Mouse (Mus musculus): ENCODE measurements at regions not wholly inside any gene's neighbourhood (a gene's known extent, or its start where the extent isn't known, plus 50 kb on each side); places are given as distances from the start of the nearest gene placed in this dataset.

DNA sequence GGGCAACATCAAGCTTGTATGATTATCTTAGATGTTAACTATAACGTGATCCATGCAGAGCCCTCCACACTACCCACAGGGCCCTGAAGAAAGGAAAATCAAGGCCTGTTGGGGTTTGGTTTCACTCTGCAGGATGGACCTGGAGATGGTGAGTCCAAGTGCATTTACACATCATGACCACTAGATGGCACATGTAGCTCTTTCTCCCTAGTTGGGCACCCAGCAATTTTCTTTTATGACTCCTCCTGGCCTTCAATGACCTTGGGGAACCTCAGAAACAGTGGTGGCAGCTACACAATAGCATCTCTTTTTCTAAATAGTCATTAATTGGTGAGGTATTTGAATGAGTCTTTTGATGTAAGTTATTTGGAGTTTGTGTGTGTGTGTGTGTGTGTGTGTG, 442.1 kb downstream of the Etnk1 start:
- WGBS (ENCODE audit: missing documents) = 100% methylated on average over 1 of the region's 1 CpGs

DNA sequence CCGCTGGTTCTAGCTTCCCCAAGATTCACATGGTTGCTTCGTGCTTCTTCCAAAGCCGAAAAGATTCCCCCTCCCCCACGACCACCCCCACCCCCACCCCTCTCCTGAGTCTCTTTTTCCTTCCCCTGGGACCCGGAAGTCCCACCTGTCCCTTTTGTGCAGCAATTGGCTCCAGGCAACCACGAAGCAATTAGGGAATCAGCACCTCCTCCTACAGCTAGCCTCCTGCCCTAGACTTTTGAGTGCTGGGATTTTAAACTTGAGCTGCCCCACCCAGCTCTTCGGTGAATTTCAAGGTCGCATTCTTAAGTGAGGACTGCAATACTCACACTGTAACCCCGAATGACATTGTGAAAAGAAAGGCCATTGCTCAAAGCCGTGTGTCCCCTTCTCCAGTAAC, 445.9 kb downstream of the Etnk1 start:
- H3K27ac ChIP-seq = no peak overlapping the region
- no peak overlapping the region for H3K4me3 ChIP-seq (ENCODE audit: inconsistent target)
- H3K79me2 ChIP-seq (ENCODE audit: inconsistent target) = no peaks in the 10 kb centered on the region
- WGBS (ENCODE audit: missing documents) = 85% methylated on average over 8 of the region's 10 CpGs
- no peaks in the 10 kb centered on the region for H3K36me3 ChIP-seq (ENCODE audit: inconsistent target)

More for the DNA sequence above, 442.1 kb downstream of the Etnk1 start:
- no peaks in the 10 kb centered on the region for H3K79me2 ChIP-seq (ENCODE audit: inconsistent target)
- no peaks in the 10 kb centered on the region for H3K36me3 ChIP-seq (ENCODE audit: inconsistent target)
- H3K27ac ChIP-seq = no peak overlapping the region
- no peak overlapping the region for H3K4me3 ChIP-seq (ENCODE audit: inconsistent target)

DNA sequence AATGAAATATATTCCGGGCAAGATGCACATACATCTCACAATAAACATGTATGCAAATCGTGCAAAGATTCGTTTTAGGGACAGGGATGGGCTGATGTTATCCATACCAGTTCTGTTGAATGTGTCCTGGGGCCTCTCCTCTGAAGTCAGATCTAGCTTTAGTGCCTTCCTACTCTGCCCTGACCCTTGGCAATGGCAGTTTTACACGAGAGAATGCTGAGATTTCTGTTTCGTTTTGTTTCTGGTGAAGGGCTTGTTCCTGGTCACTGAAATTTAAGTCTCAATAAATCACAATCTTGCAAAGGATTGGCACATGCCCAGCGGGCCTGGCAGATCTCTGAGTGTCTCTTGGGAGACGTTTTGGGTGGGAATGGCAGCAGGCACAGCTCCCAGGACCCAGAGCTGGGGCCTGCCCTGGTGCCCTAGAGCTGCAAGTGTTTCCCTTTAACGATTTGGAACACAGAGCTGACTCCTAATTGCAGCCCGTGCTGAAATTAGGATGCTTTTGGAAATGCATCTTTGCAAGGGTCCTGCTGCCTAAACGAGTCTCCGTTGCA, 447.5 kb downstream of the Etnk1 start:
- Histone ChIP-seq H3K4me3 (ENCODE audit: inconsistent target) (no peak overlapping the region), H3K27ac (no peak overlapping the region), H3K79me2 (ENCODE audit: inconsistent target) (no peaks in the 10 kb centered on the region), H3K36me3 (ENCODE audit: inconsistent target) (no peaks in the 10 kb centered on the region)
- 92% methylated on average over 11 of the region's 11 CpGs for WGBS (ENCODE audit: missing documents)

DNA sequence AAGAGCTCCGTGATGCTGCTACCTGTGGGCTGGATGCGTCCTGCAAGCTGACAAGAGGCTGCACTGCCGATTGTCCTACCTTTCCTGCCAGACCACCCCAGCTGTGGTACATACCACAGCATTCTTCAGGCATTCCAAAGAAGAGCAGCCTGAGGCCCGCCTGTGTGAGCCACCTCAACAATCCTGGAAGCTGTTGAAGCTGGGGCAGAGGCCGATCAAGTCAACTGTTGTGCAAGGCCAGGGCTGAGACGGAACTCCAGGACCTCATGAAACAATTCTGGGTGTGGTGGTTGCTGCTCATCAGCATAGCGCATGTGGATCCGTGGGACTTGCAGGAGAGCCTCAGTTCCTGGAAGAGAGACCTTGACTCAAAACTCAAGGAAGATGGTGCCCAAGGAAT, 448.3 kb downstream of the Etnk1 start:
- no peaks in the 10 kb centered on the region for H3K79me2 ChIP-seq (ENCODE audit: inconsistent target)
- H3K4me3 ChIP-seq (ENCODE audit: inconsistent target) = no peak overlapping the region
- no peak overlapping the region for H3K27ac ChIP-seq
- H3K36me3 ChIP-seq (ENCODE audit: inconsistent target) = no peaks in the 10 kb centered on the region
- 94% methylated on average over 8 of the region's 8 CpGs for WGBS (ENCODE audit: missing documents)

DNA sequence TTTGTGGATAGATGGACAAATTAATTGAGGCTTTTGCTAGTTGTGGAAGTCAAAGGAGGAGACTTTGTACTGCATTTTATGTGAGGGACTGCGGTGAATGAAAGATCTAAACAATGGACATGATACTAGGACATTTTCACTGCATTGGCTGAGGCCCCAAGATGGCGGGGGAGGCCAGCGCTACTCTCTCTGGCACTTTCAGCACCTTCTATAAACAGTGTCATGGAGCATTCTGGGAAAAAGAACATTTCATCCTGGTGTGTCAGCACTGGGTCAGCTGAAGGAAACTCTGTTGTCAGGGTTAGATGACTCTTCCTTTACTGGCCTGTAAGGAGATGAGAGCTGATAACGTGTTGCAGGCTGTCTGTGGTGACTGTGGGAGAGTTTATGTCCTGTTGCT, 449.4 kb downstream of the Etnk1 start:
- 91% methylated on average over 4 of the region's 4 CpGs for WGBS (ENCODE audit: missing documents)
- Histone ChIP-seq H3K27ac (no peak overlapping the region), H3K4me3 (ENCODE audit: inconsistent target) (no peak overlapping the region), H3K79me2 (ENCODE audit: inconsistent target) (no peaks in the 10 kb centered on the region), H3K36me3 (ENCODE audit: inconsistent target) (no peaks in the 10 kb centered on the region)

DNA sequence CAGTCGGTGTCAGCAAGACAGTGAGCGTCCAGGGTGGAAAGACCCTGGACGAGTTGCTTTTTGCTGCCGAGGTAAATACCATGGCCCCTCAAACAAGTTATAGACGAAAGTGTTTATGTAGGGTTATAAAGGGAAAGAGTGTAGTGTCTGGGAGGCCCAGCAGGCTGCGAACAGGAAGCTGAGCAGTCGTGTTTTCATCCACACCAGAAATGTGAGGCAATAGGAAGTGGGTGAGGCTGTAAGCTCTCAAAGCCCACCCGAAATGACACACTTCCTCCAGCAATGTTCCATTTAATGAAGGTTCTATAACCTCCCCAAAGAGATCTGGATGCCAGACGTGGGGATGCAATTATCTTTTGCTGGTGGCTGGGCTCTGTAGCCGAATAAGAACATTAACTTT, 451.5 kb downstream of the Etnk1 start:
- Histone ChIP-seq H3K79me2 (ENCODE audit: inconsistent target) (no peaks in the 10 kb centered on the region), H3K27ac (no peak overlapping the region), H3K4me3 (ENCODE audit: inconsistent target) (no peak overlapping the region), H3K36me3 (ENCODE audit: inconsistent target) (no peaks in the 10 kb centered on the region)
- WGBS (ENCODE audit: missing documents) = 57% methylated on average over 10 of the region's 10 CpGs

DNA sequence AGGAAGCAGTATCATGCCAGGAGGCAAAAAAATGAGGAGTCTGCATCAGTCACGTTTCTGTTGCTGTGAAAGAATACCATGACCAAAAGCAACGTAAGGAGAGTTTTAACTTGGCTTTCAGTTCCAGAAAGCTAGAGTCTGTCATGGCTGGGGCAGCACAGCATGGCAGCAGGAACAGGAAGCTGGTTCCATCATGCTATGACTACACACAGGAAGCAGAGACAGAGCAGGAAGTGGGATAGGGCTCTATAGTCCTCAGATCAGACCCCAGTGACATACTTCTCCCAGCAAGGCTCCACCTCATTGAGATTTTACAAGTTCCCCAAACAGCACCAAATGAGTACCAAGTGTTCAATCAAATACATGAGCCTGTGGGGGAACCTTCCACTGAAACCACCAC, 453.6 kb downstream of the Etnk1 start:
- Histone ChIP-seq H3K4me3 (ENCODE audit: inconsistent target) (no peak overlapping the region), H3K27ac (no peak overlapping the region), H3K36me3 (ENCODE audit: inconsistent target) (no peaks in the 10 kb centered on the region), H3K79me2 (ENCODE audit: inconsistent target) (no peaks in the 10 kb centered on the region)
- WGBS (ENCODE audit: missing documents) = 55% methylated on average over 2 of the region's 2 CpGs

DNA sequence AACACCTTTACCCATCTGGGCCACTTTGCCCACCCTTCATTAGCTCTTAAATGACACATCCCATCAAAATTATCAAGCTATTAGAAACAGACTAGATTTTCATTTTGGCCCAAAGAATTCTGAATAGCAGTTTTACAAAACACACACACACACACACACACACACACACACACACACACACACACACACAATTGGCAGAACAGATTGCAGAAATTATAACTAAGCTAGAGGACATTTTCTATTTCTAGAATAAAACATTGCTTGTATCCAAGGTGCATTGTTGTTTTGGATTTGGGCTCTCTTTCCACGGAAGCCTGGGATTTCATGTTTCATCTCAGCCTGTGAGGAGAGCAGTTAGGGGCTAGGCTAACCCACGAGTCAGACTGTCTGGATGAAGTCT, 455.1 kb downstream of the Etnk1 start:
- Histone ChIP-seq H3K36me3 (ENCODE audit: inconsistent target) (no peaks in the 10 kb centered on the region), H3K79me2 (ENCODE audit: inconsistent target) (no peaks in the 10 kb centered on the region), H3K27ac (no peak overlapping the region), H3K4me3 (ENCODE audit: inconsistent target) (no peak overlapping the region)
- 88% methylated on average over 2 of the region's 2 CpGs for WGBS (ENCODE audit: missing documents)

DNA sequence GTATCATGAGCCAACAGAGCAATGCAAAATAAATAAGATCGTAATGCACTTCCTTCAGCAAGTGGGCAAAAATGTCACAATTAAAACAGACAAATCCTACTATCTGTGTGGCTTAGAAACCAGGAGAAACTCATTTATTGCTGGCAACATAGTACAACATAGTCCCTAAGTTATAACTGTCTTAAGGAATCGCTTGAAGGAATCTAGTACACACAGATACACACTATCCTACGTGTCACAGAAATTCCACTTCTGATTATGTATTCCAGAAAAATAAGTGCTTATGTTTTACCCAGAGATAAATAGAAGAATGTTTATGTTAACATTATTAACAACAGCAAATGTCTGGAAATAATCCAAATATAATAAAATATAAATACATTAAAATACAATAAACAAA, 457.9 kb downstream of the Etnk1 start:
- Histone ChIP-seq H3K27ac (no peak overlapping the region), H3K79me2 (ENCODE audit: inconsistent target) (no peaks in the 10 kb centered on the region)
- 100% methylated on average over 3 of the region's 3 CpGs for WGBS (ENCODE audit: missing documents)

DNA sequence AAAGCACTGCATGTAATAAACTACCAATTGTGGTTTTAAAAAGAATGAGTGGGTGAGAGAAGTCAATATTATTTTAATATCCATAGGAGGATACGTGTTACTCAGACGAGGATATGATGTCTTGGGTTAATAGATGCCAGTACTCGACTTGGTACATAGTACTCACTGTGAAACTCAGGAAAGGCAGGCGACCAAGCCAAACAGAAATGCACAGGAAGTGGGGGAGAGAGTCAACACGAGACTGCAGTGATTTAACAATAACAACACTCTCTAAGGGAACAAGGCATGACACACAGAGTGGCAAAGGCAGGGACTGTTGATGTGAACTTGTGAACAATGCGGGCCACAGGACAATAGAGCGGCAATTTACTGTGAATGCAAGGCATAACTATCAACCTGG, 464.6 kb downstream of the Etnk1 start:
- Histone ChIP-seq H3K4me3 (ENCODE audit: inconsistent target) (no peak overlapping the region), H3K27ac (no peak overlapping the region), H3K79me2 (ENCODE audit: inconsistent target) (no peaks in the 10 kb centered on the region), H3K36me3 (ENCODE audit: inconsistent target) (no peaks in the 10 kb centered on the region)
- 55% methylated on average over 7 of the region's 7 CpGs for WGBS (ENCODE audit: missing documents)

More for the DNA sequence above, 457.9 kb downstream of the Etnk1 start:
- Histone ChIP-seq H3K36me3 (ENCODE audit: inconsistent target) (no peaks in the 10 kb centered on the region), H3K4me3 (ENCODE audit: inconsistent target) (no peak overlapping the region)

DNA sequence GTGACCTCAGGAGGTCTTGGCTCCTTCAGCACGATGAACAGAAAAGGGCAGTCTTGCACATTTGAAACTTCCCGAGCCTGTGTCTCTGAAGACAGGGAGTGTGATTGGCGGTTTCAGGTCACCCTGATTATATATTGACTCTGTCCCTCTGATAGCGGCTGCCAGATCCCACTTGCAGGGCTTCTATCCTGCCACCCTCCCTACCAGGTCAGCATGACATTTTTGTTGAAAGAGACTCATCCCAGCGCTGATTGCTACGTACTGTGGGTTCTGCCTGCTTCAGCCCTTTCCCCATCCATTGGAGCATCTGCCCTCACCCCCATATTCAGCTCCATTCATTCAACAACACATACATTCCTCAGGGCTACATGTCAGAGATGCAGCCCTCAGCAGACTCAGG, 466.7 kb downstream of the Etnk1 start:
- Histone ChIP-seq H3K79me2 (ENCODE audit: inconsistent target) (no peaks in the 10 kb centered on the region), H3K4me3 (ENCODE audit: inconsistent target) (no peak overlapping the region), H3K36me3 (ENCODE audit: inconsistent target) (no peaks in the 10 kb centered on the region), H3K27ac (no peak overlapping the region)
- WGBS (ENCODE audit: missing documents) = 82% methylated on average over 6 of the region's 6 CpGs

DNA sequence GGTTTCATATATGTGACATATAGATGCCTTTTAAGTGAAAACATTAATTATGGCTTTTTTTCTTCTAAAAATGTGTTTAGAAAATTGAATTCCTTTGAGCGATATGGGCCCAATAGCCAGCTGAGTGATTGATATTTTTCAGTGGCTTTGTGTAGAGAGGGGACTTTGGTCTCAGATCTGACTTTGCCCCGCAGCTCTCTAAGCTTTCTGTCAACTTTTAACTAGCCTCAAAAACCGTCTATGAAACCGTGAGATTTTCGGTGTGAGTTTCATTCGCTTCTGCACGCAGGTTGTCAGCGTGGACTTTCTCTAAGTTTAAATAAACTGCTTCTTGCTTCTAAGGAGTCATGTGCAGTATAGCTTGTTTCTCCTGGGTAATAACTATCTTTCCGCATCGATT, 467.3 kb downstream of the Etnk1 start:
- H3K79me2 ChIP-seq (ENCODE audit: inconsistent target) = no peaks in the 10 kb centered on the region
- H3K27ac ChIP-seq = no peak overlapping the region
- H3K4me3 ChIP-seq (ENCODE audit: inconsistent target) = no peak overlapping the region
- H3K36me3 ChIP-seq (ENCODE audit: inconsistent target) = no peaks in the 10 kb centered on the region
- WGBS (ENCODE audit: missing documents) = 95% methylated on average over 10 of the region's 10 CpGs

DNA sequence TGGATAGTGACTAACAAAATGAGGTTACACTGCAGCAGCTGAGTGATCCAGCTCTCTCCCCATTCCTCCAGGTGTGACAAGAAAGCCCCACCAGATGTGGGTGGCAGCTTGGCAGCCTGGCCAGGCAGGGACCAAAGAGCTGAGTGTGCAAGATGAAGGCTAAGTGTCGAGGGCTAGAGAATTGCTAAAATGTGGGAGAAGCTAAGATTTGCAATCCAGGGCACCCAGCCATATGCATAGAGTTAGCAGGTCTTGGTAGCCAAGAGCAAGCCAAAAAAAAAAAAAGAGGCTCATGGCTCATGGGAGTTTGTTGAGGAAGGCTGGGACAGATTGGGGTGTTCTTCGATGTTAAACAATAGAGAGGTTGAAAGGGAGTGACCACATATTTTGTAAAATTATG, 468.0 kb downstream of the Etnk1 start:
- Histone ChIP-seq H3K4me3 (ENCODE audit: inconsistent target) (no peak overlapping the region), H3K36me3 (ENCODE audit: inconsistent target) (no peaks in the 10 kb centered on the region), H3K27ac (no peak overlapping the region), H3K79me2 (ENCODE audit: inconsistent target) (no peaks in the 10 kb centered on the region)
- 90% methylated on average over 2 of the region's 2 CpGs for WGBS (ENCODE audit: missing documents)

DNA sequence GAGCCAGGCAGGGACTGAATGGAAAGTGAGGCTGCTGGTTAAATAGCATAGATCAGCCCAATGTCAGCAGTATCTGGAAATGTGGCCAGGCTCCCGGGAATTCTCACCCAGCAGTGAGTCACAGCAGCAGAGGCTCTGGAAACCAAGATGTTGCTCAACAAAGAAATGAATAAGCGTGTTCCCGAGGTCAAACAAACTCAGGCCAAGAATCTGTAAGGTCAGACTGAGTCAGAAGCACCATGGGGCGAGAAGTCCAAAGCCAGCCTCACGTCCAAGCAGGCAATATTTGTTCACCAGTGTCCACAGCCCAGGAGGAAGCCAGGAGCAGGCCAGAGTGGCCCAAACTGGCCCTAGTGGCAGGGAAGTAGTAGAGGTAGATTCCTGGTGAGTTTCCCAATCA, 473.6 kb downstream of the Etnk1 start:
- Histone ChIP-seq H3K27ac (no peak overlapping the region), H3K4me3 (ENCODE audit: inconsistent target) (no peak overlapping the region), H3K79me2 (ENCODE audit: inconsistent target) (no peaks in the 10 kb centered on the region), H3K36me3 (ENCODE audit: inconsistent target) (no peaks in the 10 kb centered on the region)
- WGBS (ENCODE audit: missing documents) = 88% methylated on average over 4 of the region's 5 CpGs

DNA sequence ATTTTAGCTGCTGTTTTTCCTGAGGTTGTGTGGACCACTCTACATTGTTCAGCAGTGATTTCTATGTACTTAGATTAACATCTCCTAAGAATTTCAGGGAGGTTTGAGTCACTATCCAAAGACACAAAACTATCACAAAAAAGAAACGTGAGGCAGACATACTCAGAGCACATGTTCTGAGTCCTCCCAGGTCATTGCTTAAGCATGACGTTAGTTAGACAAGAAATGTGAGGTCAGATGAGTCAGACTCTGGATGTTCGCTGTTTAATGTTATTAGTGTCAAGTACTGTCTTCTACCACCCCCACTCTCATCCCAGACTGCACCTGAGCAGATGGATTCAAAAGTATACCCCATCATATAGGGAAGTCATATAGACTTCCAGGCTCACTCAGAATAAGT, 475.0 kb downstream of the Etnk1 start:
- H3K36me3 ChIP-seq (ENCODE audit: inconsistent target) = no peaks in the 10 kb centered on the region
- H3K4me3 ChIP-seq (ENCODE audit: inconsistent target) = no peak overlapping the region
- 95% methylated on average over 3 of the region's 3 CpGs for WGBS (ENCODE audit: missing documents)
- no peaks in the 10 kb centered on the region for H3K79me2 ChIP-seq (ENCODE audit: inconsistent target)
- no peak overlapping the region for H3K27ac ChIP-seq

DNA sequence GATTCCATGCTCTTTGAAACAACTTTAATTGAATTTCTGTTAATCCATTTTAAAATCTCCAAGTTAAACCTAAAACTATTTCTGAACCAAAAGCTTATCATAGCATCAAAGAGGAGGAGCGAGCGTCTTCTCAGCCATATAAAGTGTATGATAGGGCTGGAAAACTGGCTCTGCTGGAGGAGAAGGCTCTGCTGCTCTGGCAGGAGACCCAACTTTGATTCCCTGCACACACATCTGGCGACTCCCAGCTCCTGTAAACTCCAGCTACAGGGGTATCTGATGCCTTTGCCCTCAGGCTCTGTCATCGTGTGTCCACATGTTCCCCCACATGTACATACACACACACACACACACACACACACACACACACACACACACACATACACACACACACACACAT, 479.0 kb downstream of the Etnk1 start:
- 100% methylated on average over 4 of the region's 4 CpGs for WGBS (ENCODE audit: missing documents)
- Histone ChIP-seq H3K36me3 (ENCODE audit: inconsistent target) (no peaks in the 10 kb centered on the region), H3K79me2 (ENCODE audit: inconsistent target) (no peaks in the 10 kb centered on the region), H3K27ac (no peak overlapping the region), H3K4me3 (ENCODE audit: inconsistent target) (no peak overlapping the region)
